Comparison of ENCODE assay signal across 14 mouse cellular contexts in genomic region chr6:72081318-72082024, GRCm38 (mm10). TPM values are rescaled to one million over a fixed set of nuclear protein-coding genes. Genes with fewer than 3 reads are reported as not detected.
A peak's percentile ranks its signal among the peaks of the same experiment; 100 is the strongest.
DNase-seq lines count a peak whose midpoint lies in the region; ATAC-seq and TF ChIP-seq lines count a peak whose summit lies in the region.
"Had no signal": no experiment of that assay in that cellular context is flagged by ENCODE, and none has a peak within 500 bp of the region (broad histone marks: within the 10 kb centered on the region; RNA-seq: fewer than 3 reads in every experiment).

No protein-coding gene starts in this region.

- H3K27ac ChIP-seq in heart, embryonic 12.5 days (ENCODE audit: poor library complexity, severe bottlenecking): no peak overlapping the region
- H3K27ac ChIP-seq in forebrain, postnatal 0 days (ENCODE audit: low read depth, low read length): 0 out of 2 replicates have a peak overlapping the region, but pooled peaks have one; percentile 29
- H3K27ac ChIP-seq: hindbrain, embryonic 14.5 days; liver, embryonic 14.5 days had no signal

- no peaks in the 10 kb centered on the region for H3K27me3 ChIP-seq in heart, embryonic 12.5 days (replicated peaks)
- no peaks in the 10 kb centered on the region for H3K27me3 ChIP-seq in forebrain, postnatal 0 days (ENCODE audit: insufficient read depth, low read length)

- peak; percentile 93 for DNase-seq in heart, adult 11 months
- peak; percentile 43 to 63 for DNase-seq in layer of hippocampus, postnatal 14 days (ENCODE audit: low spot score in 2 of 2)
- DNase-seq in layer of hippocampus, adult 9-10 months (ENCODE audit: low spot score): no peak
- DNase-seq in forebrain, postnatal 0 days: peak; percentile 53
- peak; percentile 23 for DNase-seq in heart, postnatal 25 days (ENCODE audit: low spot score)
- no peak for DNase-seq in Muller cell, postnatal 12 days (ENCODE audit: inconsistent ontology term)
- no peak for DNase-seq in embryo, embryonic 11 days
- DNase-seq: cerebellum, adult 2 months; kidney, adult 2 months; lung, postnatal 10 days; right cerebral cortex, postnatal 4 days had no signal

- TF ChIP-seq CTCF in forebrain, postnatal 0 days (IDR thresholded peaks at IDR 0.05; ENCODE audit: low read depth): no peak

- H3K36me3 ChIP-seq in heart, embryonic 12.5 days: no peaks in the 10 kb centered on the region
- H3K36me3 ChIP-seq in forebrain, postnatal 0 days (ENCODE audit: insufficient read depth): no peaks in the 10 kb centered on the region

- ATAC-seq in heart, embryonic 12.5 days (ENCODE audit: insufficient number of reproducible peaks, low FRiP score): no peak
- peak; percentile 80 for ATAC-seq in forebrain, postnatal 0 days

- no peaks in the 10 kb centered on the region for H3K4me1 ChIP-seq in heart, embryonic 12.5 days (replicated peaks)
- H3K4me1 ChIP-seq in forebrain, postnatal 0 days (ENCODE audit: insufficient read depth): no peaks in the 10 kb centered on the region

- H3K4me2 ChIP-seq in heart, embryonic 12.5 days: no peak overlapping the region
- no peak overlapping the region for H3K4me2 ChIP-seq in forebrain, postnatal 0 days (ENCODE audit: low read depth)
- H3K4me2 ChIP-seq: hindbrain, embryonic 14.5 days had no signal

- WGBS in heart, embryonic 12.5 days: 87% methylated on average over 13 of the region's 13 CpGs
- 64% methylated on average over 13 of the region's 13 CpGs for WGBS in forebrain, postnatal 0 days

- H3K9ac ChIP-seq in heart, embryonic 12.5 days: no peak overlapping the region
- no peak overlapping the region for H3K9ac ChIP-seq in forebrain, postnatal 0 days
- H3K9ac ChIP-seq: hindbrain, embryonic 14.5 days; liver, embryonic 14.5 days had no signal

- intact Hi-C loops in heart, postnatal 25 days (cut with DNase I): no loop called here

- H3K9me3 ChIP-seq in heart, embryonic 12.5 days (replicated peaks): peaks cover 20% of the 10 kb centered on the region
- no peaks in the 10 kb centered on the region for H3K9me3 ChIP-seq in forebrain, postnatal 0 days (ENCODE audit: low read length)

- H3K4me3 ChIP-seq in heart, embryonic 12.5 days: no peak overlapping the region
- no peak overlapping the region for H3K4me3 ChIP-seq in forebrain, postnatal 0 days (ENCODE audit: low read depth, low read length)

RNA-seq across cellular contexts. Expression of gene St3gal5, which starts 15.9 kb away (rescaled TPM):
- polyA plus RNA-seq in heart, embryonic 12.5 days (2016; fragmentation: Nextera tagmentation; extraction: Ambion mirVana): 68.1 and 68.8 TPM in 2 replicates
- 10 to 100 TPM; 87.4 to 95.9 TPM for total RNA-seq in layer of hippocampus, postnatal 14 days (2021)
- total RNA-seq in forebrain, postnatal 0 days (2014; rRNA removed): 16.5 and 17.5 TPM in 2 replicates
- polyA plus RNA-seq in forebrain, postnatal 0 days (2015; fragmentation: Nextera tagmentation; extraction: Ambion mirVana): 26.0 and 53.4 TPM in 2 replicates
- total RNA-seq in heart, postnatal 25 days (2021): 10 to 100 TPM; 56.3 to 58.1 TPM

Comparison
In these comparisons a context has a peak if more than half of its experiments do, and no peak if none do; other contexts are left out.
1. DNase-seq: peak in heart, adult 11 months (single experiment), layer of hippocampus, postnatal 14 days (2 of 2), forebrain, postnatal 0 days (single experiment) and heart, postnatal 25 days (single experiment); none in layer of hippocampus, adult 9-10 months (single experiment), Muller cell, postnatal 12 days (single experiment) and embryo, embryonic 11 days (single experiment).